Mouse (Mus musculus) ZHBTc4 (cell line): ENCODE measurements around the gene Casp8ap2.
A peak's percentile ranks its signal among the peaks of the same experiment; 100 is the strongest.

Source experiments
- DNase-seq: peaks from one replicate; pipeline ENCODE4 v3.0.0-alpha.2; 2011; ENCODE audit warnings: low read depth, low spot score

Casp8ap2 gene

DNA sequence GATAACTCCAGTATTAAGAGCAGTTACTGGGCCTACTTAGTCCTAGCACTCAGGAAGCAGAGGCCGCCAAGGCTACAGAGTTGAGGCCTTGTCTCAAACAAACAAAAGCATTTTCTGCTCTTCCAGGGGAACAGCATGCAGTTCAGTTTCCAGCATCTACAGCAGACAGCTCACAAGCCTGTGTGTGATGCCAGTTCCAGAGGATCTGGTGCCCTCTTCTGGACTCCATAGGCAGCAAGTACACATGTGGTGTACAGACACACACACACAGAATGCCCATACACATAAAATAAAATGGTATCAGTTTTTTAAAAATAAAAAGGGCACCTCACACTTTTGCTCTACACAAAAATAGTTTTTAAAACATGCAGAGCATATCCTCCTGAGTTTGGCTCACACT is 53.0 kb downstream of the Casp8ap2 start:
- DNase-seq = peak; percentile 18

GRCm38 (mm10) chr4:32669825-32670224 is 54.6 kb downstream of the Casp8ap2 start:
- peak; percentile 16 for DNase-seq

DNA sequence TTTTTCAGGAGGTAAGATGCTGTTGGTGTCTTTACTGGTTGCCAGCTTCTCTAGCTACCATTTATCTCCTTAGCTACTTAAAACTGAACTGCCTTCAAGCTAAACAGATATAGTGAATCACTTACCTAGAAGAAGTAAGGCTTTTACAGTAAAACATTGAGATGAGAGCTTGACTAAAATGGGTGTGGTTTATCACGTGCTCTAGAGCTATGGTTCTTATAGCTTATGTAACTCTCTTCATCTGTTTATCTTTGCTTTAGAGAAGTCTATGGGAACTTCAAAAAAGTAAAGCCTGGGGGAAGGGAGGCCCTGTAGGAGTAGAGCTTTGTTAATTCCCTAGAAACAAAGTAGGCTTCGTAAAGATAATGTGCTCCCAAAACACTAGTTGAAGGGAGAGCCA is 58.8 kb downstream of the Casp8ap2 start:
- no peak for DNase-seq

GRCm38 (mm10) chr4:32677471-32677870 is 62.2 kb downstream of the Casp8ap2 start:
- DNase-seq = no peak

GRCm38 (mm10) chr4:32680843-32681242 is 65.6 kb downstream of the Casp8ap2 start:
- peak; percentile 52 for DNase-seq

- DNase-seq = no peak
Observed at GRCm38 (mm10) chr4:32682471-32682870, 67.2 kb downstream of the Casp8ap2 start.

- no peak for DNase-seq
Observed at GRCm38 (mm10) chr4:32683061-32683582, 67.9 kb downstream of the Casp8ap2 start.
